Mouse (Mus musculus) CH12.LX (cell line): ENCODE data around the gene Theg. TPM values are rescaled to one million over a fixed set of nuclear protein-coding genes. Genes with fewer than 3 reads are reported as not detected.

ENCODE experiments used
- DNase-seq: peaks from one replicate; pipeline ENCODE4 v3.0.0-alpha.2; 2013; ENCODE audit errors: extremely low read depth
- H3K27ac ChIP-seq: 2 replicates; pipeline ENCODE4 v1.5.1; 2012; ENCODE audit warnings: low read depth, mild to moderate bottlenecking, control low read depth, moderate library complexity; ENCODE audit not compliant: insufficient read depth
- H3K27me3 ChIP-seq: replicated peaks from 2 replicates; pipeline ENCODE3; 2012; ENCODE audit warnings: inconsistent platforms
- H3K36me3 ChIP-seq, 2 experiments: replicated peaks in 1 of 2; 2 replicates each; pipeline versions ENCODE3 to v1.6.1; 2012; ENCODE audit warnings: inconsistent platforms in 1 of 2, low read length in 1 of 2, mild to moderate bottlenecking in 1 of 2, mixed read lengths in 1 of 2, moderate library complexity in 1 of 2; ENCODE audit not compliant: control insufficient read depth in 1 of 2, insufficient read depth in 1 of 2
- H3K4me1 ChIP-seq, 2 experiments: 2 replicates each; pipeline ENCODE4 v1.6.1; 2012; ENCODE audit warnings: inconsistent platforms in 1 of 2, moderate library complexity in 1 of 2; ENCODE audit not compliant: insufficient read depth in 2 of 2, control insufficient read depth in 1 of 2
- H3K4me2 ChIP-seq: 2 replicates; pipeline ENCODE4 v1.6.1; 2012; ENCODE audit warnings: low read depth, mild to moderate bottlenecking, control low read depth; ENCODE audit not compliant: poor library complexity, insufficient read depth, severe bottlenecking
- H3K4me3 ChIP-seq, 3 experiments: fragments of 150-350 bp in 1 of 3; sonication (generic) in 1 of 3; replicated peaks in 1 of 3; 2 replicates each; pipeline versions ENCODE3 to v1.5.1; 2011 to 2012; ENCODE audit warnings: low read depth in 2 of 3, low read length in 2 of 3, mild to moderate bottlenecking in 2 of 3, moderate library complexity in 2 of 3, control low read depth in 1 of 3, improper control_type of control experiment in 1 of 3, inconsistent platforms in 1 of 3, mixed read lengths in 1 of 3; ENCODE audit not compliant: poor library complexity in 1 of 3
- H3K79me2 ChIP-seq: replicated peaks from 2 replicates; pipeline ENCODE4 v1.6.1; 2012; ENCODE audit warnings: mild to moderate bottlenecking, moderate library complexity; ENCODE audit not compliant: control insufficient read depth, poor library complexity, insufficient read depth, severe bottlenecking; ENCODE audit errors: extremely low read depth
- H3K9ac ChIP-seq: 2 replicates; pipeline ENCODE4 v1.6.1; 2012; ENCODE audit warnings: low read depth, mild to moderate bottlenecking, control low read depth, moderate library complexity; ENCODE audit not compliant: insufficient read depth
- H3K9me3 ChIP-seq: replicated peaks from 2 replicates; pipeline ENCODE3; 2012; ENCODE audit warnings: low read length, inconsistent platforms, mixed read lengths
- BHLHE40 ChIP-seq: IDR thresholded peaks from 2 replicates; pipeline ENCODE4 v1.6.1; 2011; ENCODE audit warnings: mild to moderate bottlenecking, low read depth, low read length, improper control_type of control experiment
- CHD1 ChIP-seq: IDR thresholded peaks from 2 replicates; pipeline ENCODE4 v1.6.1; 2012; ENCODE audit warnings: low read depth, low read length, improper control_type of control experiment, inconsistent platforms
- CHD2 ChIP-seq: IDR thresholded peaks from 2 replicates; pipeline ENCODE4 v1.6.1; 2011; ENCODE audit warnings: low read length, improper control_type of control experiment
- CTCF ChIP-seq, 2 experiments: IDR thresholded peaks in 1 of 2; conservative IDR thresholded peaks in 1 of 2; 2 replicates each; pipeline ENCODE4 v1.5.1; 2011 to 2012; ENCODE audit warnings: low read depth in 2 of 2, low read length in 2 of 2, improper control_type of control experiment in 1 of 2, inconsistent platforms in 1 of 2, mild to moderate bottlenecking in 1 of 2, moderate library complexity in 1 of 2
- E2F4 ChIP-seq: IDR thresholded peaks from 2 replicates; pipeline ENCODE4 v1.6.1; 2011; ENCODE audit warnings: low read depth, low read length, improper control_type of control experiment; ENCODE audit not compliant: insufficient replicate concordance
- EP300 ChIP-seq: IDR thresholded peaks from 2 replicates; pipeline ENCODE4 v1.6.1; 2011; ENCODE audit warnings: low read length, improper control_type of control experiment
- ETS1 ChIP-seq: conservative IDR thresholded peaks from 2 replicates; pipeline ENCODE4 v1.6.1; 2012; ENCODE audit warnings: low read depth, mild to moderate bottlenecking, inconsistent platforms, low read length, improper control_type of control experiment, moderate library complexity
- HCFC1 ChIP-seq: IDR thresholded peaks from 2 replicates; pipeline ENCODE4 v1.6.1; 2012; ENCODE audit warnings: low read depth, mild to moderate bottlenecking, inconsistent platforms, low read length, improper control_type of control experiment
- IRF4 ChIP-seq: IDR thresholded peaks from 2 replicates; pipeline ENCODE4 v1.6.1; 2014; ENCODE audit warnings: low read depth, mild to moderate bottlenecking, inconsistent platforms, low read length, improper control_type of control experiment
- JUN ChIP-seq: IDR thresholded peaks from 2 replicates; pipeline ENCODE4 v1.6.1; 2011; ENCODE audit warnings: low read depth, mild to moderate bottlenecking, low read length, improper control_type of control experiment, moderate library complexity; ENCODE audit not compliant: insufficient read depth
- JUND ChIP-seq: conservative IDR thresholded peaks from 2 replicates; pipeline ENCODE4 v1.6.1; 2011; ENCODE audit warnings: low read depth, low read length, improper control_type of control experiment
- KAT2A ChIP-seq: IDR thresholded peaks from 2 replicates; pipeline ENCODE4 v1.6.1; 2012; ENCODE audit warnings: low read length, improper control_type of control experiment, inconsistent platforms; ENCODE audit not compliant: insufficient replicate concordance
- MAX ChIP-seq: IDR thresholded peaks from 2 replicates; pipeline ENCODE4 v1.6.1; 2011; ENCODE audit warnings: low read length, improper control_type of control experiment
- MAZ ChIP-seq: IDR thresholded peaks from 2 replicates; pipeline ENCODE4 v1.6.1; 2012; ENCODE audit warnings: low read depth, mild to moderate bottlenecking, inconsistent platforms, low read length, improper control_type of control experiment, moderate library complexity
- MYC ChIP-seq: IDR thresholded peaks from 2 replicates; pipeline ENCODE4 v1.6.1; 2011; ENCODE audit warnings: low read depth, mild to moderate bottlenecking, improper control_type of control experiment, low read length
- POLR2A ChIP-seq: IDR thresholded peaks from 2 replicates; pipeline ENCODE4 v1.6.1; 2011; ENCODE audit warnings: low read depth, mild to moderate bottlenecking, improper control_type of control experiment, low read length
- POLR2AphosphoS2 ChIP-seq: IDR thresholded peaks from 2 replicates; pipeline ENCODE4 v1.6.1; 2011; ENCODE audit warnings: low read depth, low read length, improper control_type of control experiment
- RAD21 ChIP-seq: IDR thresholded peaks from 2 replicates; pipeline ENCODE4 v1.6.1; 2011; ENCODE audit warnings: low read depth, mild to moderate bottlenecking, low read length, improper control_type of control experiment, moderate library complexity
- SMC3 ChIP-seq: IDR thresholded peaks from 2 replicates; pipeline ENCODE4 v1.6.1; 2011; ENCODE audit warnings: low read depth, low read length, improper control_type of control experiment
- TCF12 ChIP-seq: IDR thresholded peaks from 2 replicates; pipeline ENCODE4 v1.6.1; 2014; ENCODE audit warnings: low read depth, mild to moderate bottlenecking, inconsistent platforms, low read length, improper control_type of control experiment
- USF1 ChIP-seq: IDR thresholded peaks from 2 replicates; pipeline ENCODE4 v1.6.1; 2014; ENCODE audit warnings: low read depth, mild to moderate bottlenecking, inconsistent platforms, low read length, improper control_type of control experiment
- USF2 ChIP-seq: conservative IDR thresholded peaks from 2 replicates; pipeline ENCODE4 v1.6.1; 2011; ENCODE audit warnings: low read depth, low read length, improper control_type of control experiment
- ZKSCAN1 ChIP-seq: IDR thresholded peaks from 2 replicates; pipeline ENCODE4 v1.6.1; 2012; ENCODE audit warnings: low read depth, inconsistent platforms, low read length, improper control_type of control experiment, borderline replicate concordance
- ZNF384 ChIP-seq: IDR thresholded peaks from 2 replicates; pipeline ENCODE4 v1.6.1; 2012; ENCODE audit warnings: low read depth, low read length, improper control_type of control experiment, inconsistent platforms
- dilution Hi-C: fragments of 300-500 bp; cut with MboI; formaldehyde crosslinking; loops from 2 replicates; pipeline ENCODE4 v1.14.3; 2020; ENCODE audit warnings: low sequenced_read_pairs; ENCODE audit not compliant: extremely low pct_unique_long_range_greater_than_20kb, extremely low pct_ligation_motif_present
- in situ Hi-C: fragments of 300-500 bp; cut with MboI; formaldehyde crosslinking; loops from 3 replicates; pipeline ENCODE4 v1.14.3; 2019; ENCODE audit warnings: low sequenced_read_pairs, low pct_ligation_motif_present, low pct_unique_long_range_greater_than_20kb, mixed read lengths
- polyA plus RNA-seq: library from polyadenylated mRNA; unstranded; fragments of >175 nt; gene quantifications from 2 replicates; pipeline ENCODE4 v1.2.1, GENCODE M21; 2012; ENCODE audit warnings: low read depth; ENCODE audit not compliant: insufficient read length
- total RNA-seq, 2 experiments: library from RNA; depleted of rRNA; stranded (reverse); fragments of 300-350 nt in 1 of 2; fragments of >200 nt in 1 of 2; gene quantifications; 2 replicates each; pipeline ENCODE4 v1.2.3; 2012 to 2014

Theg gene
- total and polyA plus RNA-seq, 3 experiments = not detected

DNA sequence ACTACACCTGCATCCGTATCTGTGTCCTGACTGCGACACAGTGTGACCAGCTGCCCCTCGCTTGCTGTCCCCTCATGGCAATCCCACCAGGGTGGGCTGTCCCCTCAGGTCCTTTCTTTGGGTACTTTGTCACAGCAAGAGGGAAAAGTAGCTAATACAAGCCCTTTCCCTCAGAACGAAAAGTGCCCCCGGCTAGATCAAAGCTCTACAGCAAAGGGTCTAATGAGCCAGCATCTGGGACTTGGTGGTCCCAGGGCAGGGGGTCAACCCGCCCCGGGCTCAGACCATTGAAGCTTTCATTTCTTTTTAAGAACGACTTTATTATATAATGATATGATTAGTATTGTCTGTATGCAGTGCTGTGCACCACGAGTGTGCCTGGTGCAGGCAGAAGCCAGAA, 8.9 kb downstream of the Theg start:
- Histone ChIP-seq H3K36me3 (no peaks in the 10 kb centered on the region), H3K4me3 (no peak overlapping the region), H3K27me3 (peaks cover 45% of the 10 kb centered on the region), H3K9ac (no peak overlapping the region), H3K4me2 (no peak overlapping the region), H3K9me3 (peaks cover 2% of the 10 kb centered on the region), H3K79me2 (no peaks in the 10 kb centered on the region), H3K27ac (no peak overlapping the region), H3K4me1 (no peaks in the 10 kb centered on the region)
- dilution Hi-C loops (no loop called here), in situ Hi-C loops (no loop called here)
- TF ChIP-seq CTCF (conservative IDR thresholded peaks at IDR 0.05 in 1 of 2, IDR thresholded peaks at IDR 0.05 in 1 of 2; ENCODE audit: low read depth in 2 of 2, low read length in 2 of 2) = no peak
- no peak for TF ChIP-seq IRF4
- TF ChIP-seq ZKSCAN1 = no peak
- TF ChIP-seq BHLHE40 = no peak
- no peak for TF ChIP-seq EP300
- no peak for TF ChIP-seq RAD21
- no peak for TF ChIP-seq JUN
- no peak for TF ChIP-seq USF1
- TF ChIP-seq POLR2A = no peak
- no peak for TF ChIP-seq CHD1
- no peak for TF ChIP-seq ETS1
- no peak for TF ChIP-seq E2F4
- DNase-seq = no peak

DNA sequence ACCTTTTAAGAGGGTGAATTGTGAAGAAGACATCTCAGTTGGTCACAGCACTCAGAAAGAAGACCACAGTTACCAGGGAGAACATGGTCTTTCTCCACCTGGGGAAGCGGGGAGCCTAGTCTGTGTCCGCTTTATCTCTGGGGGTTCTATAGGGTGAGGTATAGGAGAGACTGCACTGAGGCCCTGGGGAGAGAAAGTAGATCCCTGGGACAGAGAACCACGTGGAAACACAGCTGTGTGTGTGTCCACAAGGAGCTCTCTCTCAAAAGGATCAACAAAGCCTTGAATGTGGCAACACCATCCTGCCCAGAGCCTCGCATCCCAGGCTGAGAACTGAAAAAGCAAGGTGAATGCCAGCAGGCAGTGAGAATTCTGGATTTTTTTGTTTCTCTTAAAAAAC, 9.8 kb downstream of the Theg start:
- no peaks in the 10 kb centered on the region for H3K36me3 ChIP-seq
- dilution Hi-C loops (no loop called here), in situ Hi-C loops (no loop called here)
- H3K27ac ChIP-seq = no peak overlapping the region
- no peak overlapping the region for H3K9ac ChIP-seq
- peaks cover 45% of the 10 kb centered on the region for H3K27me3 ChIP-seq
- H3K79me2 ChIP-seq = no peaks in the 10 kb centered on the region
- H3K4me1 ChIP-seq = no peaks in the 10 kb centered on the region
- H3K4me3 ChIP-seq = no peak overlapping the region
- no peak overlapping the region for H3K4me2 ChIP-seq
- DNase-seq = no peak
- TF ChIP-seq USF2 = no peak
- no peak for TF ChIP-seq HCFC1
- no peak for TF ChIP-seq POLR2A
- no peak for TF ChIP-seq POLR2AphosphoS2
- TF ChIP-seq CHD2 = no peak
- no peak for TF ChIP-seq EP300
- no peak for TF ChIP-seq MAX
- TF ChIP-seq ZKSCAN1 = no peak
- TF ChIP-seq KAT2A = no peak
- no peak for TF ChIP-seq ZNF384
- TF ChIP-seq MAZ = no peak
- no peak for TF ChIP-seq CTCF (conservative IDR thresholded peaks at IDR 0.05 in 1 of 2, IDR thresholded peaks at IDR 0.05 in 1 of 2; ENCODE audit: low read depth in 2 of 2, low read length in 2 of 2)
- TF ChIP-seq MYC = no peak
- TF ChIP-seq SMC3 = no peak
- TF ChIP-seq TCF12 = no peak
- no peak for TF ChIP-seq JUND
- H3K9me3 ChIP-seq = peaks cover 2% of the 10 kb centered on the region
